14 mouse cellular contexts compared by ENCODE assay signal in genomic region chr6:115122181-115122580, GRCm38 (mm10). TPM values are rescaled to one million over a fixed set of nuclear protein-coding genes. Genes with fewer than 3 reads are reported as not detected.
DNase-seq lines count a peak whose midpoint lies in the region; ATAC-seq and TF ChIP-seq lines count a peak whose summit lies in the region.
"Had no signal": no experiment of that assay in that cellular context is flagged by ENCODE, and none has a peak within 500 bp of the region (broad histone marks: within the 10 kb centered on the region; RNA-seq: fewer than 3 reads in every experiment).

No protein-coding gene starts in this region.

- no peak for TF ChIP-seq EP300 in heart, adult 2 months (IDR thresholded peaks at IDR 0.05; ENCODE audit: insufficient read depth, low read depth, low read length)

- no peak for TF ChIP-seq CTCF in heart, adult 2 months (IDR thresholded peaks at IDR 0.05)

- 76% methylated on average over 4 of the region's 4 CpGs for WGBS in heart, adult 2 months
- WGBS in hindbrain, embryonic 14.5 days, result 69% methylated on average over 4 of the region's 4 CpGs
- 82% methylated on average over 4 of the region's 4 CpGs for WGBS in midbrain, embryonic 13.5 days

- H3K27me3 ChIP-seq in heart, adult 2 months (ENCODE audit: control insufficient read depth, insufficient read depth, low read length), result no peaks in the 10 kb centered on the region
- H3K27me3 ChIP-seq in hindbrain, embryonic 14.5 days (ENCODE audit: control insufficient read depth, insufficient read depth, low read length), result no peaks in the 10 kb centered on the region
- H3K27me3 ChIP-seq in midbrain, embryonic 13.5 days, result no peaks in the 10 kb centered on the region

- H3K4me2 ChIP-seq in hindbrain, embryonic 14.5 days (replicated peaks), result no peak overlapping the region
- H3K4me2 ChIP-seq in midbrain, embryonic 13.5 days (replicated peaks), result no peak overlapping the region

- peak; percentile 61 for DNase-seq in heart, adult 11 months
- no peak for DNase-seq in heart, adult 2 months
- DNase-seq in brain, adult 2 months (ENCODE audit: low read depth, low spot score), result peak; percentile 87
- DNase-seq in hindbrain, embryonic 14.5 days (ENCODE audit: low spot score), result no peak
- no peak for DNase-seq in B cell, adult 2 months
- DNase-seq in heart, postnatal 36 days, result no peak
- DNase-seq: adrenal gland, postnatal 14 days; cerebellum, adult 2 months; kidney, adult 2 months had no signal

- no peak overlapping the region for H3K27ac ChIP-seq in heart, adult 2 months
- H3K27ac ChIP-seq in hindbrain, embryonic 14.5 days, result peak overlapping the region; percentile 80
- peak overlapping the region; percentile 82 for H3K27ac ChIP-seq in midbrain, embryonic 13.5 days

- no peak overlapping the region for H3K4me3 ChIP-seq in heart, adult 2 months
- no peak overlapping the region for H3K4me3 ChIP-seq in hindbrain, embryonic 14.5 days (replicated peaks; ENCODE audit: low read length)
- H3K4me3 ChIP-seq in midbrain, embryonic 13.5 days (replicated peaks), result no peak overlapping the region
- H3K4me3 ChIP-seq: embryonic facial prominence, embryonic 10.5 days; megakaryocyte, embryonic 14.5 days had no signal

- no peak for TF ChIP-seq POLR2A in heart, adult 2 months (IDR thresholded peaks at IDR 0.05; ENCODE audit: insufficient read depth, low read depth, low read length)

- no peaks in the 10 kb centered on the region for H3K9me3 ChIP-seq in hindbrain, embryonic 14.5 days (ENCODE audit: control insufficient read depth, low read length)
- no peaks in the 10 kb centered on the region for H3K9me3 ChIP-seq in midbrain, embryonic 13.5 days
- H3K9me3 ChIP-seq: embryonic facial prominence, embryonic 10.5 days; megakaryocyte, embryonic 14.5 days had no signal

- no peaks in the 10 kb centered on the region; the same call in 1 of the 2 replicates for H3K4me1 ChIP-seq in heart, adult 2 months (ENCODE audit: control insufficient read depth, insufficient read depth, low read length)
- H3K4me1 ChIP-seq in hindbrain, embryonic 14.5 days (replicated peaks; ENCODE audit: control insufficient read depth, insufficient read depth, low read length), result peaks cover 31% of the 10 kb centered on the region
- peaks cover 49% of the 10 kb centered on the region for H3K4me1 ChIP-seq in midbrain, embryonic 13.5 days (replicated peaks)

- no peak overlapping the region for H3K9ac ChIP-seq in heart, adult 2 months (ENCODE audit: low read depth, low read length)
- no peak overlapping the region for H3K9ac ChIP-seq in hindbrain, embryonic 14.5 days
- no peak overlapping the region for H3K9ac ChIP-seq in midbrain, embryonic 13.5 days (replicated peaks)

- intact Hi-C loops in heart, adult 2 months (cut with DNase I), result no loop called here
- intact Hi-C loops in heart, postnatal 36 days (cut with DNase I), result no loop called here

- H3K36me3 ChIP-seq in heart, adult 2 months (ENCODE audit: control insufficient read depth, insufficient read depth, low read length), result no peaks in the 10 kb centered on the region
- no peaks in the 10 kb centered on the region for H3K36me3 ChIP-seq in hindbrain, embryonic 14.5 days (replicated peaks; ENCODE audit: control insufficient read depth, insufficient read depth)
- no peaks in the 10 kb centered on the region for H3K36me3 ChIP-seq in midbrain, embryonic 13.5 days
- H3K36me3 ChIP-seq: embryonic facial prominence, embryonic 10.5 days had no signal

- H3K79me2 ChIP-seq in heart, adult 2 months (replicated peaks; ENCODE audit: control insufficient read depth, insufficient read depth, low read length), result no peaks in the 10 kb centered on the region

- ATAC-seq in hindbrain, embryonic 14.5 days (ENCODE audit: low FRiP score), result no peak
- ATAC-seq in midbrain, embryonic 13.5 days, result no peak
- no peak for ATAC-seq in inflammation-experienced regulatory T-cells, adult 6 months
- ATAC-seq: Patski had no signal

RNA-seq across cellular contexts. Expression of gene Syn2, which starts 12.5 kb away (rescaled TPM):
- total RNA-seq in heart, adult 2 months (2021), result 1 to 10 TPM; 4.4 to 4.5 TPM
- polyA plus RNA-seq in heart, adult 2 months (2012; rRNA removed), result 5.4 and 5.6 TPM in 2 replicates
- 65.1 and 90.7 TPM in 2 replicates for polyA plus RNA-seq in hindbrain, embryonic 14.5 days (2014; fragmentation: Nextera tagmentation; extraction: Ambion mirVana)
- 13.3 and 16.2 TPM in 2 replicates for polyA plus RNA-seq in midbrain, embryonic 13.5 days (2015; fragmentation: Nextera tagmentation; extraction: Ambion mirVana)
- polyA plus RNA-seq in inflammation-experienced regulatory T-cells, adult 6 months (2017; shearing (Covaris generic)), result not detected
- total RNA-seq in heart, postnatal 36 days (2021), result 1 to 10 TPM; 3.4 to 5.7 TPM

Comparison
In these comparisons a context has a peak if more than half of its experiments do, and no peak if none do; other contexts are left out.
1. DNase-seq: peak in heart, adult 11 months (single experiment) and brain, adult 2 months (single experiment); none in heart, adult 2 months (0 of 2), hindbrain, embryonic 14.5 days (single experiment), B cell, adult 2 months (0 of 2) and heart, postnatal 36 days (0 of 2).